Mouse (Mus musculus) heart, embryonic 12.5 days (tissue): ENCODE measurements around the gene Tmem45a. TPM values are rescaled to one million over a fixed set of nuclear protein-coding genes. Genes with fewer than 3 reads are reported as not detected.

Experiments used
- ATAC-seq: fragments of 200-750 bp; cut with Nextera tagmentation; 2 replicates; pipeline ENCODE4 v1.8.0; 2017; ENCODE audit warnings: moderate TSS enrichment, moderate library complexity; ENCODE audit not compliant: insufficient number of reproducible peaks, low FRiP score
- H3K27ac ChIP-seq: fragments of 300-500 bp; sonication (generic); 2 replicates; pipeline ENCODE4 v1.5.1; 2016; ENCODE audit warnings: mild to moderate bottlenecking, moderate library complexity; ENCODE audit not compliant: poor library complexity, severe bottlenecking
- H3K27me3 ChIP-seq: fragments of 300-500 bp; sonication (generic); replicated peaks from 2 replicates; pipeline ENCODE4 v1.6.1; 2016; ENCODE audit warnings: mild to moderate bottlenecking, moderate library complexity
- H3K36me3 ChIP-seq: fragments of 300-500 bp; sonication (generic); 2 replicates; pipeline ENCODE4 v1.6.1; 2016; ENCODE audit warnings: mild to moderate bottlenecking, moderate library complexity
- H3K4me1 ChIP-seq: fragments of 300-500 bp; sonication (generic); replicated peaks from 2 replicates; pipeline ENCODE4 v1.6.1; 2016; ENCODE audit warnings: mild to moderate bottlenecking
- H3K4me2 ChIP-seq: fragments of 300-500 bp; sonication (generic); 2 replicates; pipeline ENCODE4 v1.6.1; 2016; ENCODE audit warnings: mild to moderate bottlenecking, moderate library complexity
- H3K4me3 ChIP-seq: fragments of 300-500 bp; sonication (generic); 2 replicates; pipeline ENCODE4 v1.5.1; 2016; ENCODE audit warnings: mild to moderate bottlenecking
- H3K9ac ChIP-seq: fragments of 300-500 bp; sonication (generic); 2 replicates; pipeline ENCODE4 v1.6.1; 2016; ENCODE audit warnings: mild to moderate bottlenecking, moderate library complexity
- H3K9me3 ChIP-seq: fragments of 300-500 bp; sonication (generic); replicated peaks from 2 replicates; pipeline ENCODE4 v1.6.1; 2016; ENCODE audit warnings: mild to moderate bottlenecking, moderate library complexity
- WGBS: fragments of 180-500 bp; shearing (Covaris S2); methylation state at CpG from one replicate; pipeline ENCODE4 v1.1.7; 2016; 5-methylcytosine and 5-hydroxymethylcytosine counted together
- polyA plus RNA-seq: library from polyadenylated mRNA; unstranded; fragments of >200 nt; fragmentation: Nextera tagmentation; extraction: Ambion mirVana; gene quantifications from 2 replicates; pipeline ENCODE4 v1.2.1, GENCODE M21; 2016

Gene Tmem45a
- polyA plus RNA-seq, 1 experiment from 2014 or later, result 12.4 TPM

DNA sequence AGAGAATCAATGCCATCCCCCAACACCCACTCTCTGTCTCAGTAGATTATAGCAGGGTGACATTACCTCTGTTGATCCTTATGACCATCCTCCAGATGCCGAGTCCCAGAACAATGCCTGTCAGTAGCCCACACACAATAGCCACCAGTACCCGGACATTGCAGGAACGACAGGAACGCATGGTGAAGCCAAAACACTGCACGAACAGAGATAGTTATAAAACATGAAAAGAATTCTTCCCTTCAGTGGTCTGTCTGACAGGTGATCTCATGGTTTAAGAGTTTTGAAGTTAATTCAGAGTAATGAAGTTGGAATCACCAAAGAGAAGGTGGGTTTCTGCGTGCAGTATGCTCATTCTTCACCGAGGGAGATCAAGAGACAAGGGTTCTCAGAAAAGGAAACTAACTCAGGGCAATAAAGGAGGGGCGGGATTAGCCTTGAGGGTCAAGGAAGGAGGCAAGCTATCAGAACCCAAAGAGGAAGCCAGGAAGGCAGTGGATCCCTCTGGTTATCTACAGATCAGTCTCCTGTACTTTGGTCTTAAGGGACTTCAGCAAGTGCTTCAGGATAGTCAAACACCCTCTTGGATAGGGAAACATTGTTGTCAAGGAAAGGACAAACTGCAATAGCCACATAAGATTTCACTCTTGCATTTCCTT lies 90.4 kb downstream of the Tmem45a start, which contains the start of gene Adgrg7:
Adgrg7 (minus strand) TSS at position 375 of the 659 bp plus-strand sequence.
- no peak within 1 kb of the TSS for H3K4me3 ChIP-seq
- H3K4me2 ChIP-seq, result no peak within 1 kb of the TSS
- H3K27me3 ChIP-seq, result no peaks in the 10 kb centered on the region
- no peak for ATAC-seq
- H3K4me1 ChIP-seq, result no peaks in the 10 kb centered on the region
- no peaks in the 10 kb centered on the region for H3K36me3 ChIP-seq
- no peaks in the 10 kb centered on the region for H3K9me3 ChIP-seq
- no peak within 1 kb of the TSS for H3K27ac ChIP-seq
- no peak within 1 kb of the TSS for H3K9ac ChIP-seq
- WGBS, result 73% methylated on average over 8 of the region's 8 CpGs

GRCm38 (mm10) chr16:56794383-56795144 lies 91.4 kb downstream of the Tmem45a start:
- ATAC-seq, result no peak
- 78% methylated on average over 7 of the region's 7 CpGs for WGBS
- no peaks in the 10 kb centered on the region for H3K27me3 ChIP-seq
- H3K9ac ChIP-seq, result no peak overlapping the region
- H3K36me3 ChIP-seq, result no peaks in the 10 kb centered on the region
- H3K4me2 ChIP-seq, result no peak overlapping the region
- no peak overlapping the region for H3K4me3 ChIP-seq
- no peak overlapping the region for H3K27ac ChIP-seq
- no peaks in the 10 kb centered on the region for H3K9me3 ChIP-seq
- no peaks in the 10 kb centered on the region for H3K4me1 ChIP-seq

GRCm38 (mm10) chr16:56793778-56794177 lies 92.2 kb downstream of the Tmem45a start:
- WGBS, result 83% methylated on average over 1 of the region's 1 CpGs

DNA sequence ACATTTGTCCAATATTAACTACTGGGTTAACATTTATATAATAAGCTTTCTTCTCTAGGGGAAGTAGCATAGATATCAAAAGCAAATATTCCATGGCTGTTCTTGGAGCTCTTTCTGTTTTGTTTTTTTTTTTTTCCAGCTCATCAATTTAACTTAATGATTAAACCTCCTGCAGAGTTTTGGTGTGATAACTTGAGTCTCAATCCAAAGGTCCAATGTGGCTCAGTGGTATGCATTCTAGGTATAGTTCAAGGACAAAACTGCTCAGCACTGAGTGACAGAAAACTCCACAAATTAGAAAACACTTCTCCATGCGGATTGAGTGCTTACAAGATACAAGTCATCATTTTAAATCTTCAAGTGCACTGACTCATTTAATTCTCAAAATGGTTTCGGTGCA lies 100.0 kb downstream of the Tmem45a start:
- Histone ChIP-seq H3K9me3 (0 out of 2 replicates have a peak, but pooled peaks cover 3% of the 10 kb centered on the region), H3K4me1 (no peaks in the 10 kb centered on the region), H3K4me2 (no peak overlapping the region), H3K9ac (no peak overlapping the region), H3K27me3 (no peaks in the 10 kb centered on the region), H3K36me3 (no peaks in the 10 kb centered on the region), H3K27ac (no peak overlapping the region), H3K4me3 (no peak overlapping the region)
- 78% methylated on average over 2 of the region's 2 CpGs for WGBS
- no peak for ATAC-seq

More at GRCm38 (mm10) chr16:56793778-56794177, 92.2 kb downstream of the Tmem45a start:
- ATAC-seq, result no peak
- no peaks in the 10 kb centered on the region for H3K36me3 ChIP-seq
- no peaks in the 10 kb centered on the region for H3K9me3 ChIP-seq
- no peaks in the 10 kb centered on the region for H3K27me3 ChIP-seq
- H3K9ac ChIP-seq, result no peak overlapping the region
- no peaks in the 10 kb centered on the region for H3K4me1 ChIP-seq
- no peak overlapping the region for H3K4me2 ChIP-seq
- H3K4me3 ChIP-seq, result no peak overlapping the region
- no peak overlapping the region for H3K27ac ChIP-seq

DNA sequence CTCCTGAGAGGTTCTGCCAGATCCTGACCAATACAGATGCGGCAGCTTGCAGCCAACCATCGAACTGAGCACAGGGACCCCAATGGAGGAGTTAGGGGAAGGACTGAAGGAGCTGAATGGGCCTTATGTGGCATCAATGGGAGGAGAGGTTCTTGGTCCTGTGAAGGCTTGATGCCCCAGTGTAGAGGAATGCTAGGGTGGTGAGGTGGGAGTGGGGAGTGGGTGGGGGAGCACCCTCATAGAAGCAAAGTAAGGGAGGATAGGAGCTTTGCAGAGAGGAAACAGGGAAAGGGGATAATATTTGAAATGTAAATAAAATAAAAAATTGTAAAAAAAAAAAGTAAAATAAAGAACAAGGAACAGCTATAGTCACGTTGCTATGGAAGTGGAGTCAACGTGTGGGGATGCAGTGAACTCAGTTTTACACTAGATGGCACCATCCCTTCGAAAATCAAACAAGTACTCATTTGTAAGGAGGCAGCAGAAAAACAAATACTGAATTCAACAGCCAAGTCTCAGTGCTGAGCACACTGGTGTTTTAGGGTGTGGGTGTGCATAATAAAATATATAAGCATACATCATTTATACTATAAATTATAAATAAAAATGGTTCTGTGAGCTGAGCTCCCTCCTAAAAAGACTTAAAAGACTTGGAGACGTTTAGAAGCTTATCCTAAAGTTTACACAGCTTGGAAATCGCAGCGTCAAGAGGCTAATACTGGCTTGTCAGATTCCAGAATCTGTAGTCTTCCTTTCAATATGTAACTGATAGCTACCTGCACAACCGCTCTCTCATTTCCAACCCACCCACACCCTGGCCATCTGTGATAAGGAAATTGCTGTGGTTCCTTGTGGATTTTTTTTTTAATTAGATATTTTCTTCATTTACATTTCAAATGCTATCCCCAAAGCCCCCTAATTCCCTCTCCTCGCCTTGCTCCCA lies 114.5 kb downstream of the Tmem45a start:
- Histone ChIP-seq H3K27ac (no peak overlapping the region), H3K27me3 (0 out of 2 replicates have a peak, but pooled peaks cover 5% of the 10 kb centered on the region), H3K4me3 (no peak overlapping the region), H3K9me3 (no peaks in the 10 kb centered on the region), H3K36me3 (no peaks in the 10 kb centered on the region), H3K4me2 (no peak overlapping the region), H3K4me1 (no peaks in the 10 kb centered on the region), H3K9ac (no peak overlapping the region)
- ATAC-seq, result no peak
- WGBS, result 48% methylated on average over 10 of the region's 10 CpGs

Other genes starting within 250 kb of the Tmem45a start
- 135 and 138 TPM in 2 replicates for gene Tfg, start 168.7 kb downstream of the Tmem45a start, polyA plus RNA-seq
- not detected in 2 replicates for gene Adgrg7, start 90.3 kb downstream of the Tmem45a start, polyA plus RNA-seq
- 0.45 and 0.60 TPM in 2 replicates for gene Lnp1, start 41.9 kb upstream of the Tmem45a start, polyA plus RNA-seq
- gene Tmem45a2, start 185.2 kb upstream of the Tmem45a start, polyA plus RNA-seq, result 0.09 TPM in 1 of 2 replicates, not detected in the other
- gene Tomm70a, start 235.5 kb upstream of the Tmem45a start, polyA plus RNA-seq, result 57.2 and 58.3 TPM in 2 replicates